Mouse (Mus musculus): ENCODE measurements around the gene Rtn2. TPM values are rescaled to one million over a fixed set of nuclear protein-coding genes. Genes with fewer than 3 reads are reported as not detected.

Gene Rtn2
- polyA plus RNA-seq, 1 experiment from 2014 or later: 10.6 TPM

DNA sequence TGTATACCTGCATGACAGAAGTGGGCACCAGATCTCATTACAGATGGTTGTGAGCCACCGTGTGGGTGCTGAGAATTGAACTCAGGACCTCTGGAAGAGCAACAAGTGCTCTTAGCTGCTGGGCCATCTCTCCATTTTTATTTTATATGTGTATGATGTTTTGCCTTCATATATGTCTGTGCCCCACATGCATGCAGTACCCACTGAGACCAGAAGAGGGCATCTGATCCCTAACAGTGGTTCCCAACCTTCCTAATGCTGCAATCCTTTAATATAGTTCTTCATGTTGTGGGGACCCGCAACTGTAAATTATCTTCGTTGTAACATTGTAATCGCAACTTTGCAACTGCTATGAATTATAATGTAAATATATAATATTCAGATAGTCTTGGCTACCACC lies 2.3 kb downstream of the Rtn2 start:
- WGBS: 26% methylated on average over 4 of the region's 4 CpGs
- no peak overlapping the region for H3K4me3 ChIP-seq (replicated peaks)
- H3K4me2 ChIP-seq: no peak overlapping the region
- no peak overlapping the region for H3K9ac ChIP-seq
- peaks cover 15% of the 10 kb centered on the region; the same call in 1 of the 2 replicates for H3K4me1 ChIP-seq
- H3K27ac ChIP-seq: no peak overlapping the region
- no peaks in the 10 kb centered on the region for H3K36me3 ChIP-seq
- H3K9me3 ChIP-seq: no peaks in the 10 kb centered on the region
- no peak for ATAC-seq (ENCODE audit: insufficient read depth, low FRiP score, low read depth)
- H3K27me3 ChIP-seq (replicated peaks): peaks cover 25% of the 10 kb centered on the region

DNA sequence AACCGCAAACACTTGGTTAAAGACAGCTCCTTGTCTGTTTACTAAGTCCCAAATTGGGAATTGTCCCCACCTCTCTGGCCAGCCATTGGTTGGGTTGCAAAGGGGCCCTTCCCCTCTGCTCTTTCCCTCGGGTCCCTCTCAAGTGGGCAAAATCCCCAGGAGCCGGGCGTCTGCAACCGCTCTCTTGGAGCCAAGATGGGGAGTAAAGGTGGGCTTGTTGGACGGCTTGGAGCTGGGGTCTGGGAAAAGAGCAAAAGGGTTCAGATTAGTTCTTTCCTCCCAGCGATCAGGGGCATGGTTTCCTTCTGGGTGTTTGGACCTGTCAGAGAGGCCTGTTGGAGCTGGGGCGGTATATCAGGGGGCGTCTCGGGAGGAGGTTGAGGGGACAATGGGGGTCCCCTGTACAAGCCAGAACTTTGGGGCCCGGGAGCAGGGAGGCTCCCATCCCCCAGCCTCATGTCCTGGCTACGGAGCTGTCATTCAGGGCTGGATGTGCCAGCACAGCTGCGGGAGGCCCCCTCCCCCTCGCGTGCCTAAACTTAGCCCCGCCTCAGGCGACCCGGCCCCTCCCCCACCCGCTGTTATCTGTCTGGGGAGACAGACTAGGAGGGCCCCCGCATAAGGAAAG lies 8.7 kb downstream of the Rtn2 start:
- Histone ChIP-seq H3K4me3 (replicated peaks) (peak overlapping the region; percentile 45), H3K27ac (0 out of 2 replicates have a peak overlapping the region, but pooled peaks have one; percentile 31), H3K9me3 (no peaks in the 10 kb centered on the region), H3K36me3 (no peaks in the 10 kb centered on the region), H3K4me2 (peak overlapping the region; percentile 80), H3K27me3 (replicated peaks) (no peaks in the 10 kb centered on the region), H3K4me1 (peaks cover 17% of the 10 kb centered on the region), H3K9ac (no peak overlapping the region)
- under 1% methylated on average over 20 of the region's 20 CpGs for WGBS
- ATAC-seq (ENCODE audit: insufficient read depth, low FRiP score, low read depth): peak; percentile 49

DNA sequence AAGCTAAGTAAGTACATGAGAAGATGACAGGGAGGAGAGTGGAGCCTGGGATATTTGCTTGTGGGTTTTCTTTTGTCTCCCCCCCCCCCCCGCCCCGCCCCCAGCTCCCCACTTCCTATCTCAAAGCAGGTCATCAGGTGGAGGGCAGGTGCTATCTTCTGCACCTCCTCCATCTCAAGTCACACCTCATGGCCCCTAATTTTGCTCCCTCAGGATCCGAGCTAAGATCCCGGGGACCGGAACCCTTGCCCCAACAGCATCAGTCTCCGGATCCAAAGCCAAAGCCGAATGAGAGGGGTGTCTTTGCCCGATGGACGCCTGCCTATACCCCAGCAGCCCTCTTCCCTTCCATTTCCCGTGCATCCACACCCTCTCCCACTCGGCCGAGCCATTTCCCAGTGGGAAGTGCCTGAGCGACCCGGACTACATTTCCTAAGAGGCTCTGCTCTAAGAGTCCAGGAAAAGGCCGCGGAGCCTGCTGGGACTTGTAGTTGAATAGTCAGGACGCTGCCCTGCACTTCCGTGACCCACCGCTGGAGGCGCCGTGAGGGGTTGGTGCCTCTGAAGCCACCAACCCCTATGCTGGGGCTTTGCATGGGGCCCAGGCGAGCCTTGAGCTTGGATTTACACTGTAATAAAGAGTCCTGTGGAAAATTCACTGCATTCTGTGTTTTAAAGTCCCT lies 13.2 kb downstream of the Rtn2 start:
- H3K4me2 ChIP-seq: peak overlapping the region; percentile 75
- ATAC-seq (ENCODE audit: insufficient read depth, low FRiP score, low read depth): peak; percentile 64; the same call in 1 of the 2 replicates
- no peak overlapping the region for H3K27ac ChIP-seq
- H3K4me1 ChIP-seq: peaks cover 15% of the 10 kb centered on the region
- H3K4me3 ChIP-seq (replicated peaks): peak overlapping the region; percentile 38
- H3K9me3 ChIP-seq: no peaks in the 10 kb centered on the region
- 14% methylated on average over 22 of the region's 22 CpGs for WGBS
- H3K27me3 ChIP-seq (replicated peaks): no peaks in the 10 kb centered on the region
- no peaks in the 10 kb centered on the region for H3K36me3 ChIP-seq
- no peak overlapping the region for H3K9ac ChIP-seq

- H3K36me3 ChIP-seq: no peaks in the 10 kb centered on the region
- no peak overlapping the region for H3K27ac ChIP-seq
- H3K27me3 ChIP-seq (replicated peaks): peaks cover 7% of the 10 kb centered on the region
- WGBS: 89% methylated on average over 6 of the region's 6 CpGs
- no peak overlapping the region for H3K4me2 ChIP-seq
- H3K9ac ChIP-seq: no peak overlapping the region
- ATAC-seq (ENCODE audit: insufficient read depth, low FRiP score, low read depth): no peak
- no peak overlapping the region for H3K4me3 ChIP-seq (replicated peaks)
- H3K9me3 ChIP-seq: no peaks in the 10 kb centered on the region
- H3K4me1 ChIP-seq: peaks cover 11% of the 10 kb centered on the region; the same call in 1 of the 2 replicates
Observed at GRCm38 (mm10) chr7:19297034-19297433, 14.6 kb downstream of the Rtn2 start.

DNA sequence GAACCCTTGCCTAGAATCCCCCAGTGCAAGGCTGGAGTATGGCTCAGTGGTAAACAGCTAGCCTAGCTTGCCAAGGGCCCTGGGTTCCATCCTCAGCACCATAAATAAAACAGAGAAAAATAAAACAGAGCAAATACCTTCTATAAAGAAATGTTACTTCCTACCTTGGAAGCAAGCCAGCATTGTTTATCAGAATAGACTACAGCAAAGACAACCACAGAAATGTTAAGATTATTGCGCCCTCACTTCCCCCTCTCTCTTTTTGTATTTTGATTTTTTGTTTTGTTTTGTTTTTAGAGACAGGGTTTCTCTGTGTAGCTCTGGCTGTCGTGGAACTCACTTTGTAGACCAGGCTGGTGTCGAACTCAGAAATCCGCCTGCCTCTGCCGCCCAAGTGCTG lies 15.4 kb downstream of the Rtn2 start:
- H3K9ac ChIP-seq: no peak overlapping the region
- no peak overlapping the region for H3K27ac ChIP-seq
- H3K4me1 ChIP-seq: peaks cover 14% of the 10 kb centered on the region; the same call in 1 of the 2 replicates
- H3K4me2 ChIP-seq: no peak overlapping the region
- ATAC-seq (ENCODE audit: insufficient read depth, low FRiP score, low read depth): no peak
- no peak overlapping the region for H3K4me3 ChIP-seq (replicated peaks)
- 87% methylated on average over 5 of the region's 5 CpGs for WGBS
- H3K9me3 ChIP-seq: no peaks in the 10 kb centered on the region
- peaks cover 15% of the 10 kb centered on the region for H3K27me3 ChIP-seq (replicated peaks)
- no peaks in the 10 kb centered on the region for H3K36me3 ChIP-seq

DNA sequence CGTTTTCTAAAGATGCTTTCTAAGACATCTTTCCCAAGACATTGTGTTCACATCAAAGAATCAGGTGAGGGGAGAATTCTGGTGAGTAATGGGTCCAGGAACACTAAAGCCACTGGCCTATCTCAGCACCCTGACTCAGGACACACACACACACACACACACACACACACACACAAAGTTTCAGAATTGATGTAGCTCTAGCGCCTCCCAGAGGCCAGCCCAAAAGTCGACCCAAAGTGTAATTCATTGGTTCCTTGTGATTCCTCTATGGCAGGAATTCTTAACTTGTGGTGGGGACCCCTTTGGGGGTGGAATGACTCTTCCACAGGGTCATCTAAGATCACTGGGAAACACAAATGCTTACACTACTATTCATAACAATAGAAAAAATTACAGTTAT lies 16.8 kb downstream of the Rtn2 start:
- no peak overlapping the region for H3K27ac ChIP-seq
- peaks cover 29% of the 10 kb centered on the region for H3K27me3 ChIP-seq (replicated peaks)
- ATAC-seq (ENCODE audit: insufficient read depth, low FRiP score, low read depth): no peak
- no peak overlapping the region for H3K4me3 ChIP-seq (replicated peaks)
- H3K9ac ChIP-seq: no peak overlapping the region
- H3K4me2 ChIP-seq: no peak overlapping the region
- 23% methylated on average over 3 of the region's 3 CpGs for whole genome bisulfite sequencing
- H3K9me3 ChIP-seq: no peaks in the 10 kb centered on the region
- no peaks in the 10 kb centered on the region for H3K36me3 ChIP-seq
- H3K4me1 ChIP-seq: peaks cover 22% of the 10 kb centered on the region

- no peaks in the 10 kb centered on the region for H3K9me3 ChIP-seq
- ATAC-seq (ENCODE audit: insufficient read depth, low FRiP score, low read depth): peak; percentile 79
- no peak overlapping the region; the same call in 1 of the 2 replicates for H3K9ac ChIP-seq
- WGBS: under 1% methylated on average over 29 of the region's 29 CpGs
- peak overlapping the region; percentile 50 for H3K4me3 ChIP-seq (replicated peaks)
- peaks cover 28% of the 10 kb centered on the region for H3K4me1 ChIP-seq
- peaks cover 44% of the 10 kb centered on the region for H3K27me3 ChIP-seq (replicated peaks)
- peak overlapping the region; percentile 47 for H3K4me2 ChIP-seq
- no peak overlapping the region for H3K27ac ChIP-seq
- H3K36me3 ChIP-seq: no peaks in the 10 kb centered on the region
Observed at GRCm38 (mm10) chr7:19300501-19301421, 18.3 kb downstream of the Rtn2 start.

DNA sequence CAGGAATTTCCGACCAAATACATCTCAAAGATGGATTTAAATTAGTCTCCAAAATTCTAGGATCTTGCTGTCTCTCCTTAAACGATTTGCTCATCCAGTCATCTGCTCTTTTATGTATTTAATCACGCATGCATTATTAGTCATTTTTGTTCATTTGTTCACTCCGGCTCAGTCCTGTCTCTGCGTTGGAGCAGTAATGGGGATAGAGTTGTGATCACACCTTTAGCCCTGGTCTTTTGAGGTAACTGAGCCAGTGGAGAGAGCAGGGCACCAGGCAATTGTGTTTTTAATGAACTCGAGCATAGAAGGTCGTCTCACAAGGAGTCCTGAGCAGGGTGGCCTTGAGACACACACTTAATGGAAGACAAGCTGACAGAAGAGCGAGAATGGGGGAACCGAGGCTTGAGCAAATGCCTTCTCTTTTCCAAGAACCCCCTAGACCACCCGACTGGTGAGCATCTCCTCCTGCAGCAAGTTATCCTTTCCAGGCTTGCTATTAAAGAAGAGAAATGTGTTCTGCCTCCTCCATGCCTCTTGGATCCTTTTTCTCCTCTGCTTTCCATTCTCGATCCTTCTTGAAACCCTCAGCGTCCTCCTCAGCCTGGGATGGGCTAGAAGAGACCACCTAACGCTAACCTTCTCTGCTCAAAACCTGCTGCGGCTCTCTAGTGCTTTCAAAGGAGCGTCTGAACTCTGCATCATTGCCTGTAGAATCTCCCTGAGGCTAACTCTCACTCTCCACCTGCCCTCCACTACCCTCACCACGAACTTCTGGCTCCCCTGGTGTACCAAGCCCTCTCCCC lies 19.2 kb downstream of the Rtn2 start:
- no peaks in the 10 kb centered on the region for H3K9me3 ChIP-seq
- H3K4me2 ChIP-seq: peak overlapping the region; percentile 47
- no peaks in the 10 kb centered on the region for H3K36me3 ChIP-seq
- peaks cover 53% of the 10 kb centered on the region for H3K27me3 ChIP-seq (replicated peaks)
- 9% methylated on average over 16 of the region's 16 CpGs for whole genome bisulfite sequencing
- no peak overlapping the region for H3K27ac ChIP-seq
- no peak for ATAC-seq (ENCODE audit: insufficient read depth, low FRiP score, low read depth)
- H3K9ac ChIP-seq: no peak overlapping the region
- peak overlapping the region; percentile 50 for H3K4me3 ChIP-seq (replicated peaks)
- peaks cover 28% of the 10 kb centered on the region for H3K4me1 ChIP-seq

DNA sequence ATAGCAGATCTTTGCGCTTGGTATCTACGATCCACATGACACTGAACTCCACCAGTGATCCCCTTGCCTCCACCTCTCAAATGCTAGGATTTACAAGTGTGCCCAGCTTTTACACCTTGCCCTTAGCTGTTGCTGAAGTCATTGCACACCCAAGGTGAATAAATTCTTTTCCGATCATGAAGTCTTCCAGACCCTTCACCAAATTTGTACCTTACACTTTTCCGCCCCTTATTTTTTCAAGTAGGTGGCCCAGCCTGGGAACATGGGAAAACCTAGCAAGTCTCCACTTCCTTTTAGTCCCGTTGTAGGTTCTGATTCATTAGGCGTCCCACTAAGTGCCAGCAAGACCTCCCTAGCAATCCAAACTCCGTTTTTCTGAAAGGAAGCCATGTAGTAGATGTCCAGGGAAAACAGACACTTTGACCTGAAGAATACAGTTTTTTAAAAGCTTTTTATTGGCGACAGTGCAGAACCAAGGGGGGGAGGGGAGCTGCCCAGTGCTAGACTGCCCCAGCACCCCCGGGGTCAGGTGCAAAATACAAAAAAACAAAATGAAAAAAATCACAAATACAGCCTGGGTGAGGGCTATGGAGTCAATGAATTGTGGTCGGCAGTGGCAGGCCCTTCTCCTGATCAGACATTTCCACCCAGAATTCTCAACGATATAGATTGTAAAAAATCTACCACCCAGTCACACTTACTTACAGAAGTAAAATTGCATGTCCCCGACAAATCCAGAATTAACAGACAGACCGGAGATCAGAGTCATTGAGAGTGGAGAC lies 20.0 kb downstream of the Rtn2 start:
- Histone ChIP-seq H3K4me2 (no peak overlapping the region; the same call in 1 of the 2 replicates), H3K4me1 (peaks cover 28% of the 10 kb centered on the region), H3K36me3 (no peaks in the 10 kb centered on the region), H3K27ac (no peak overlapping the region), H3K9me3 (no peaks in the 10 kb centered on the region), H3K9ac (no peak overlapping the region), H3K27me3 (replicated peaks) (peaks cover 61% of the 10 kb centered on the region), H3K4me3 (replicated peaks) (no peak overlapping the region)
- 50% methylated on average over 13 of the region's 13 CpGs for WGBS
- ATAC-seq (ENCODE audit: insufficient read depth, low FRiP score, low read depth): no peak

DNA sequence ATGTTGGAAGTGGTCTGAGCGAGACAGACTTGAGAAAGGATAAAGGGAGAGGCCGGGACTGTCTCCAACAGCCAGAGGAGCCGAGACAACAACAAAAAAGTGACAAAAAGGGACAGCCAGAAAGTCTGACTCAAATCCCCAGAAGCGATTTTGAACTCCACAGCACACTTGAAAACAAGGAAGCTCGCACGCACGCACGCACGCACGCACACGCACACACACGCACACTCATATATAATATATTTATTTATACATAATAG lies 20.6 kb downstream of the Rtn2 start:
- Histone ChIP-seq H3K36me3 (no peaks in the 10 kb centered on the region), H3K27me3 (replicated peaks) (peaks cover 61% of the 10 kb centered on the region), H3K9me3 (no peaks in the 10 kb centered on the region), H3K4me3 (replicated peaks) (no peak overlapping the region; the same call in 1 of the 2 replicates), H3K9ac (no peak overlapping the region), H3K4me1 (peaks cover 33% of the 10 kb centered on the region), H3K27ac (no peak overlapping the region), H3K4me2 (no peak overlapping the region)
- no peak for ATAC-seq (ENCODE audit: insufficient read depth, low FRiP score, low read depth)
- 76% methylated on average over 12 of the region's 12 CpGs for WGBS

- peak overlapping the region; percentile 39 for H3K4me3 ChIP-seq (replicated peaks)
- under 1% methylated on average over 16 of the region's 16 CpGs for WGBS
- ATAC-seq (ENCODE audit: insufficient read depth, low FRiP score, low read depth): no peak
- no peaks in the 10 kb centered on the region for H3K9me3 ChIP-seq
- peaks cover 36% of the 10 kb centered on the region for H3K4me1 ChIP-seq
- H3K9ac ChIP-seq: no peak overlapping the region
- no peak overlapping the region for H3K27ac ChIP-seq
- H3K4me2 ChIP-seq: peak overlapping the region; percentile 63
- H3K36me3 ChIP-seq: no peaks in the 10 kb centered on the region
- H3K27me3 ChIP-seq (replicated peaks): peaks cover 61% of the 10 kb centered on the region
Observed at GRCm38 (mm10) chr7:19303770-19304169, 21.3 kb downstream of the Rtn2 start.

Measured in stomach, embryonic 15.5 days (tissue).